Mouse (Mus musculus): ENCODE measurements around the gene Ankrd34a. TPM values are rescaled to one million over a fixed set of nuclear protein-coding genes. Genes with fewer than 3 reads are reported as not detected.

Ankrd34a gene
- polyA plus RNA-seq, 1 experiment: 0.63 TPM

DNA sequence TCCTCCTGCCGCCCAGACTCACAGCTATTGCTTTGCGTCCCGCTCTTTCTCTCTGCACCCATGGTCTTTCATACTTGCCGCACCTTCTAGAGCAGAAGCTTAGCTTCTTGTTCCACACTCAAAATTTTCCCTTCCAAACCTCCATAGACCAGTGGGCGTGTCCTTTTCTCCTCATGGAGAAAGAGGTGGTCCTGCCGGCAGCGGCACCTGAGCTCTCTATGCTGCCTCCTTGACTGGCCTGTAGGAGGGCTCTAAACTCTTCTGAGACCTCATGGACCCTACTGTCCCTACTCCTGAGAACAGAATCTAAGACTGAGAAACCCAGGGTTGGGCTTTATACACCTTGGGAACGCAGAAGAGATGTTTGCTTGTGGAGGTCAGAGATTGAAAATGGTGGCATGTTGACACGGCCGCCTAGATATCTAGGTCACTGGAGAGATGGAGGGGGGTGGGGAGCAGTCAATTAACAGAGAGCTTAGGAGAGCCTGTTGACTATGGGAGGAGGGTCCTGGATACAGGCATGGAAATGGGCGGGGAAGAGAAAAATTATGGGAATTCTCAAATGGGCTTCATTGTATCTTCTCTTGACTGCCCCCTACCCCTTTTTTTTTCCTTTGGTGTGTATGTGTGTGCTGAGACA lies 26.4 kb upstream of the Ankrd34a start:
- Histone ChIP-seq H3K36me3 (ENCODE audit: control insufficient read depth, insufficient read depth, low read length) (no peaks in the 10 kb centered on the region), H3K4me1 (ENCODE audit: control insufficient read depth, insufficient read depth, insufficient read length, low read length) (peaks cover 32% of the 10 kb centered on the region), H3K27me3 (ENCODE audit: control insufficient read depth, insufficient read depth, low read length) (no peaks in the 10 kb centered on the region), H3K27ac (ENCODE audit: insufficient read depth, low read depth, low read length) (no peak overlapping the region), H3K4me3 (ENCODE audit: low read depth, low read length) (no peak overlapping the region)
- TF ChIP-seq CTCF (IDR thresholded peaks at IDR 0.05; ENCODE audit: extremely low read depth, insufficient read length, insufficient replicate concordance, low read depth, low read length): no peak
- TF ChIP-seq POLR2A (IDR thresholded peaks at IDR 0.05; ENCODE audit: low read depth, low read length): no peak
- 95% methylated on average over 11 of the region's 11 CpGs for WGBS

DNA sequence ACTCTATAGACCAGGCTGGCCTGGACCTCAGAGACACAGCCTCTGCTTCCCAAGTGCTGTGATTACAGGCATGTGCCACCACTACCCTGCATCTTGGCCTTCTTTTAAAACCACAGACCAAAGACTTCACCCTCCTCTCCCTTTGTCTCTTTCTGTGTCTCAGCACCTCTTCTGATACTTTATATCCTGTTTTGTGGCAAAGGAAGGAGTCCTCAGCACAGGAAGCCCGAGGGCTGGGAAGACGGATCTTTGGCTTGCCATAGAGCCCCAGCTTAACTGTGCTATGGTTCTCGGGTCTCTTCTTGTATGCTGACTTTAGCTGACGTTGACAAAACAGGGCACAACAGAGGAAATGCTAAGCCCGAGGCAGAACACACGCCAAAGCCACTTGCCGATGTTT lies 25.8 kb upstream of the Ankrd34a start:
- H3K27ac ChIP-seq (ENCODE audit: insufficient read depth, low read depth, low read length): no peak overlapping the region
- WGBS: 72% methylated on average over 7 of the region's 7 CpGs
- H3K27me3 ChIP-seq (ENCODE audit: control insufficient read depth, insufficient read depth, low read length): no peaks in the 10 kb centered on the region
- TF ChIP-seq POLR2A (IDR thresholded peaks at IDR 0.05; ENCODE audit: low read depth, low read length) (no peak), CTCF (IDR thresholded peaks at IDR 0.05; ENCODE audit: extremely low read depth, insufficient read length, insufficient replicate concordance, low read depth, low read length) (no peak)
- no peak overlapping the region for H3K4me3 ChIP-seq (ENCODE audit: low read depth, low read length)
- peaks cover 35% of the 10 kb centered on the region for H3K4me1 ChIP-seq (ENCODE audit: control insufficient read depth, insufficient read depth, insufficient read length, low read length)
- H3K36me3 ChIP-seq (ENCODE audit: control insufficient read depth, insufficient read depth, low read length): no peaks in the 10 kb centered on the region

DNA sequence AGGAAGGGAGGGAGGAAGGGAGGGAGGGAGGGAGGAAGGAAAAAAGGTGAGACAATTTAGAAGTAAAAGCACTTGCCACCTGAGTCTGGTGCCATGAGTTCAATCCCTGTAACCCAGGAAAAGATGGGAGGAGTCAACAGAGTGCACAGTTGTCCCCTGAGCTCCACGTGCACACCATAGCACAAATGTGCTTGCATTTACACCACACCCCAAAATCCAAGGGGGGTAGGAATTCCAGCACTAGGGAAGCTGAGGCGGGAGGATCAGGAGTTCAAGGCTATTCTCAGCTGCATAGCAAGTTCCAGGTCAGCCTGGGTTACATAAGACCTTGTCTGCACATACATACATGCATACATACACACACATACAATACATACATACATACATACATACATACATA lies 25.1 kb upstream of the Ankrd34a start:
- H3K4me1 ChIP-seq (ENCODE audit: control insufficient read depth, insufficient read depth, insufficient read length, low read length): peaks cover 35% of the 10 kb centered on the region
- H3K27me3 ChIP-seq (ENCODE audit: control insufficient read depth, insufficient read depth, low read length): no peaks in the 10 kb centered on the region
- H3K4me3 ChIP-seq (ENCODE audit: low read depth, low read length): no peak overlapping the region
- WGBS: 38% methylated on average over 2 of the region's 2 CpGs
- H3K27ac ChIP-seq (ENCODE audit: insufficient read depth, low read depth, low read length): peak overlapping the region; percentile 48; the same call in 1 of the 2 replicates
- no peak for TF ChIP-seq CTCF (IDR thresholded peaks at IDR 0.05; ENCODE audit: extremely low read depth, insufficient read length, insufficient replicate concordance, low read depth, low read length)
- TF ChIP-seq POLR2A (IDR thresholded peaks at IDR 0.05; ENCODE audit: low read depth, low read length): no peak
- no peaks in the 10 kb centered on the region for H3K36me3 ChIP-seq (ENCODE audit: control insufficient read depth, insufficient read depth, low read length)

DNA sequence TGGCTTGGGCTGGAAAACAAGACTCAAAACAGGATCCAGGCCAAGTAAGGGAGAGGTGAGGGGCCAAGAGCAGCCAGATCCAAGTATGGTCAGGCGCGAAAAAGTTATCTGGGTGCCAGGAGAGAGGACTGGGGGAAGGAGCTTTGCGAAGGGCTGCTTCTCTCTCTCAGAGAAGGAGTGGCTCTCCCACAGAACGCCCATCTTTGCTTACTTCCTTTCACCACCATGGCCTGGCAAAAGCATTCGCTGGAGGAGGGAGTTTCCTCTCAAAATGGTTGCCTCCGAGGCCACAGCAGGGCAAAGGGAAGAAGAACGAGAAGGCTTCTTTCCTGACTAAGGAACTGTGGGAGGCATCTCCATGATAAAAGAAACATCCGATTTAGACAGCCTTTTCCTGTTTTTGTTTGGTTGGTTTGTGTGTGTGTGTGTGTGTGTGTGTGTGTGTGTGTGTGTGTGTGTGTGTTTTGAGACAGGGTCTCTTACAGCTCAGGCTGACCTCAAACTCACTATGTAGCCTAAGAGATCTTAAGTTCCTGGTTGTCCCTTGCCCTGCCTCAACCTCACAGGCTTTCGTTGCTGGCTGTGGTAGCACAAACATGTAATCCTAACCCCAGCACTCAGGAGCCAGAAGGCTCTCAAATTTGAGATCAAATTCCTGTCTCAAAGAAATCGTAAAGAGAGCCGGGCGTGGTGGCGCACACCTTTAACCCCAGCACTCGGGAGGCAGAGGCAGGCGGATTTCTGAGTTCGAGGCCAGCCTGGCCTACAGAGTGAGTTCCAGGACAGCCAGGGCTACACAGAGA lies 24.3 kb upstream of the Ankrd34a start:
- Histone ChIP-seq H3K4me1 (ENCODE audit: control insufficient read depth, insufficient read depth, insufficient read length, low read length) (peaks cover 30% of the 10 kb centered on the region), H3K27me3 (ENCODE audit: control insufficient read depth, insufficient read depth, low read length) (no peaks in the 10 kb centered on the region), H3K36me3 (ENCODE audit: control insufficient read depth, insufficient read depth, low read length) (no peaks in the 10 kb centered on the region), H3K27ac (ENCODE audit: insufficient read depth, low read depth, low read length) (peak overlapping the region; percentile 48), H3K4me3 (ENCODE audit: low read depth, low read length) (no peak overlapping the region)
- TF ChIP-seq POLR2A (IDR thresholded peaks at IDR 0.05; ENCODE audit: low read depth, low read length) (no peak), CTCF (IDR thresholded peaks at IDR 0.05; ENCODE audit: extremely low read depth, insufficient read length, insufficient replicate concordance, low read depth, low read length) (no peak)
- 47% methylated on average over 16 of the region's 16 CpGs for WGBS

DNA sequence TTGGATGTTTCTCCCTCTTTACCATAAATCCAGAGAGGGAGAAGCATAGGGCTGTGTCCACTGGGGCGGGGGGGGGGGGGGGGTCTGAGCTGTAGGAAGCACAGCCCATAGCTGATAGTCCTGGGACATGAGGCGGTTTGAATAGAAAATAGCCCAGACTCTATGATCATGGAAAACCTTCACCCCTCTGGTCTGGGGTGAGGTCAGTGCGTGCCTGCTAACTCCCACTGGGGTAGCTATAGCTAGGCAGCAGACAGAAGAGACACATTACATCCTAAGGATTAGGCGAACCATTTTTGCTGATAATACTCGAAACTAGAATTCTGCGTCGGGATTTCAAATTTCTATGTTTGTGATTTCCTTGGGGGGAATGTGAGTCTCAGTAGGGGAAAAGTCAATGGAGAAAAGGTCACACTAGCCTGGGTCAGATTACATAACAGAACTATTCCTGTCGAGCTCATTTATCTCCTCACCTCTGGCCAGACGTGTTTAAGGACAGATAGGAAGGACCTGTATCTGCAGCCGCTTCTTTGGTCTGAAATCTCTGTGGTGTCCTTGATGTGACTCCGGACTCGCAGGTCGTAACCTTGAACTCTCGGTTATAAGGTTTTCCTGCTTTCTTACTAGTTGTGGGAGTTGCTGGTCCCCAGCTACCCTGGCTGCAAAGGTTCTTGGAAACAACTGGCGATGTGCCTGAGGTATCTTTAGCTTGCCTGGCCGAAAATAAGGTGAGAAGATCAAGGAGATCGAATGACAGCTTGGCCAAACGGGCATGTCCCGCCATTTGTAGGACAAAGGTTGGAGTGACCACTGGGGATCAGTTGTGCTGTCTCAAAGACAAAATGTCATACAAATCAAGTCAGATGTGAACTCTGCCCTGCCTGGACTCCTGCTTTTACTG lies 22.6 kb upstream of the Ankrd34a start:
- H3K27ac ChIP-seq (ENCODE audit: insufficient read depth, low read depth, low read length): peak overlapping the region; percentile 91
- no peaks in the 10 kb centered on the region for H3K36me3 ChIP-seq (ENCODE audit: control insufficient read depth, insufficient read depth, low read length)
- H3K4me3 ChIP-seq (ENCODE audit: low read depth, low read length): no peak overlapping the region
- H3K4me1 ChIP-seq (ENCODE audit: control insufficient read depth, insufficient read depth, insufficient read length, low read length): peaks cover 31% of the 10 kb centered on the region
- 72% methylated on average over 19 of the region's 19 CpGs for whole genome bisulfite sequencing
- TF ChIP-seq CTCF (IDR thresholded peaks at IDR 0.05; ENCODE audit: extremely low read depth, insufficient read length, insufficient replicate concordance, low read depth, low read length) (no peak), POLR2A (IDR thresholded peaks at IDR 0.05; ENCODE audit: low read depth, low read length) (no peak)
- no peaks in the 10 kb centered on the region for H3K27me3 ChIP-seq (ENCODE audit: control insufficient read depth, insufficient read depth, low read length)

DNA sequence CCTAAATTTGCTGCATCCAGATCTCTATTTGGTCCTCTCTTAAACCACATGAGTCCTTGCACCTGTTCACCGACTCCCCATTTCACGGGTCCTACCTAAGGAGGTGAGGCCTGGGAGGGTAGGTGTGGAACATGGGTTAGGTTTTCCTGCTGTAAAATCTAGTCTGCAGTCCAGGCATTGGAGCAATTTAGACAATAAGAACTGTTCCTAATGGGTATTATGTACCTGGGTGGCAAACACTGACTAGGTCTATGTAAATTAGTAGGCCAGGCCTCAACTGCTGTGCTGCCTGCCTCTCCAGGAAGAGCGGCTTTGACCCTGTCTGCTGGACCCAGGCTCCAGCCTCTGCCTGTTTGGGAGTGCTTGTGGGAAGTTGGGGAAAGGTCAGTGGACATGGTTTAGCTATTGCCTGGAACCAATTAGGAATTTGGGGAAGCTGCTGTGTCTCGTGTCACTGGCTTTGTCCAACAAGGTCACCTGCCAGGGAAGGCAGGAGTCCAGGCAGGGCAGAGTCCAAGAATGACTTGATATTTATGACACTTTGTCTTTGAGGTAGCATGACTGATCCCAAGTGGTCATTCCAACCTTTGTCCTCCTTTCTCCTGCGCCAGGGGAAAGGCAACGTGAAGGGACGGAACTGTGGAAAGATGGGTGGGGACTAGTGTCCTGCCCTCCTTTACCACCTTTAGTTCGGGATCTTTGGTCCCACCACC lies 21.0 kb upstream of the Ankrd34a start:
- H3K4me3 ChIP-seq (ENCODE audit: low read depth, low read length): peak overlapping the region; percentile 51
- H3K27me3 ChIP-seq (ENCODE audit: control insufficient read depth, insufficient read depth, low read length): no peaks in the 10 kb centered on the region
- WGBS: 23% methylated on average over 8 of the region's 8 CpGs
- H3K27ac ChIP-seq (ENCODE audit: insufficient read depth, low read depth, low read length): peak overlapping the region; percentile 100
- no peaks in the 10 kb centered on the region for H3K36me3 ChIP-seq (ENCODE audit: control insufficient read depth, insufficient read depth, low read length)
- TF ChIP-seq POLR2A (IDR thresholded peaks at IDR 0.05; ENCODE audit: low read depth, low read length): no peak
- TF ChIP-seq CTCF (IDR thresholded peaks at IDR 0.05; ENCODE audit: extremely low read depth, insufficient read length, insufficient replicate concordance, low read depth, low read length): no peak
- H3K4me1 ChIP-seq (ENCODE audit: control insufficient read depth, insufficient read depth, insufficient read length, low read length): peaks cover 33% of the 10 kb centered on the region

Measured in small intestine, adult 2 months (tissue).